Comparison of ENCODE assay signal across 8 mouse cellular contexts in the genomic region with DNA sequence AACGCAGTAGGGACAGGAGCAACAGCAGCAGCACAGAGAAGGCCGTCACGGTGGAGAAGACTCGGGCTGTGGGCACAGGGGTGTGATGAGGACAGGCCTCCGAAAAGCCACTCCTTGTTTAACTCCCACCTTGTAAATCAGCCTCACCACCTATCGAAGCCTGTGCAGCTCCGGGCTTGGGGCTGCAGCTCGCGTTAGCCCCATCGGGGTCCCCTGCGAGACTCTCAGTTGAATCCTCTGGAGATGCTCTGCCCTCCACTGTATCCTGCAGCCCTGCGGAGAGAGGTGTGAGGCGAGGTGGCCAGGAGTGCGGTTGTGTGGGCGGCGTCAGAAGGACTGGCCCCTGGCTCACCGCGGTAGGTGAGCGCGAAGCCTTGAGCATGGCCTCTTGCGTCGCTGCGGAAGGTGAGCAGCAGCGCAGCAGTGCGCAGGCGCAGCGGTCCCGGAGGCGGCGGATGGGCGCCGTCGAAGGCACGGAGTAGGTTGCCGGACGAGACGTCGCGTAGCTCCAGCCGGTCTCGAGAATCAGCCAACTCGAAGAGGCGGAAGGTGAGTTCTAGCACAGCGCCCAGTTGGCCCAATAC. TPM values are rescaled to one million over a fixed set of nuclear protein-coding genes. Genes with fewer than 3 reads are reported as not detected.
DNase-seq lines count a peak whose midpoint lies in the region; ATAC-seq lines count a peak whose summit lies in the region.

No protein-coding gene starts in this region.

- 8% methylated on average over 44 of the region's 44 CpGs for WGBS in forebrain, embryonic 10.5 days
- 4% methylated on average over 44 of the region's 44 CpGs for WGBS in kidney, embryonic 16.5 days
- WGBS in midbrain, embryonic 10.5 days: 6% methylated on average over 44 of the region's 44 CpGs

- peak; percentile 39 to 42 for DNase-seq in lung, adult 18-20 months
- DNase-seq in lung, postnatal 25 days (ENCODE audit: low spot score): no peak
- no peak for DNase-seq in forebrain, embryonic 10.5 days (ENCODE audit: extremely low spot score, low spot score)
- DNase-seq in midbrain, embryonic 10.5 days (ENCODE audit: low spot score): peak; percentile 36
- peak; percentile 47 for DNase-seq in thymus, postnatal 25 days
- no peak for DNase-seq in left cerebral cortex, adult 18-20 months (ENCODE audit: low spot score in 2 of 2)
- no peak for DNase-seq in right cerebral cortex, postnatal 25 days

- peaks cover 8% of the 10 kb centered on the region for H3K36me3 ChIP-seq in forebrain, embryonic 10.5 days (replicated peaks)
- no peaks in the 10 kb centered on the region for H3K36me3 ChIP-seq in kidney, embryonic 16.5 days (ENCODE audit: insufficient read depth, low read length)
- peaks cover 8% of the 10 kb centered on the region for H3K36me3 ChIP-seq in midbrain, embryonic 10.5 days

- H3K9me3 ChIP-seq in forebrain, embryonic 10.5 days: 0 out of 2 replicates have a peak, but pooled peaks cover 7% of the 10 kb centered on the region
- H3K9me3 ChIP-seq in kidney, embryonic 16.5 days (ENCODE audit: low read length): no peaks in the 10 kb centered on the region
- H3K9me3 ChIP-seq in midbrain, embryonic 10.5 days (replicated peaks): 0 out of 2 replicates have a peak, but pooled peaks cover 2% of the 10 kb centered on the region

- peaks cover 99% of the 10 kb centered on the region for H3K27me3 ChIP-seq in forebrain, embryonic 10.5 days (ENCODE audit: poor library complexity, severe bottlenecking)
- peaks cover 64% of the 10 kb centered on the region for H3K27me3 ChIP-seq in kidney, embryonic 16.5 days (ENCODE audit: insufficient read depth, low read length)
- H3K27me3 ChIP-seq in midbrain, embryonic 10.5 days (ENCODE audit: low read depth, poor library complexity, severe bottlenecking): peaks cover 98% of the 10 kb centered on the region

- H3K27ac ChIP-seq in forebrain, embryonic 10.5 days: no peak overlapping the region
- H3K27ac ChIP-seq in kidney, embryonic 16.5 days (ENCODE audit: low read length): no peak overlapping the region
- H3K27ac ChIP-seq in midbrain, embryonic 10.5 days (replicated peaks): no peak overlapping the region

- ATAC-seq in kidney, embryonic 16.5 days (ENCODE audit: low FRiP score, low TSS enrichment): no peak

- H3K4me3 ChIP-seq in forebrain, embryonic 10.5 days: peak overlapping the region; percentile 34
- peak overlapping the region; percentile 20 for H3K4me3 ChIP-seq in kidney, embryonic 16.5 days (ENCODE audit: low read length)
- H3K4me3 ChIP-seq in midbrain, embryonic 10.5 days: peak overlapping the region; percentile 37

- peak overlapping the region; percentile 41 for H3K4me2 ChIP-seq in kidney, embryonic 16.5 days (replicated peaks; ENCODE audit: low read depth, low read length)

- H3K4me1 ChIP-seq in forebrain, embryonic 10.5 days: peaks cover 70% of the 10 kb centered on the region
- peaks cover 53% of the 10 kb centered on the region for H3K4me1 ChIP-seq in kidney, embryonic 16.5 days (ENCODE audit: insufficient read depth, low read length)
- peaks cover 73% of the 10 kb centered on the region for H3K4me1 ChIP-seq in midbrain, embryonic 10.5 days

- no peak overlapping the region; the same call in 1 of the 2 replicates for H3K9ac ChIP-seq in kidney, embryonic 16.5 days (replicated peaks; ENCODE audit: low read length)

RNA-seq across cellular contexts. Expression of a gene that starts 1.6 kb away (rescaled TPM):
- 21.5 and 23.9 TPM in 2 replicates for polyA plus RNA-seq in forebrain, embryonic 10.5 days (2016; fragmentation: Nextera tagmentation; extraction: Ambion mirVana)
- polyA plus RNA-seq in kidney, embryonic 16.5 days (2015; fragmentation: Nextera tagmentation; extraction: Ambion mirVana): 22.9 and 25.4 TPM in 2 replicates
- 27.6 and 36.2 TPM in 2 replicates for polyA plus RNA-seq in midbrain, embryonic 10.5 days (2016; fragmentation: Nextera tagmentation; extraction: Ambion mirVana)
- total RNA-seq in left cerebral cortex, adult 18-20 months (2021): 10 to 100 TPM; 54.6 to 63.9 TPM

RNA-seq across cellular contexts. Expression of a gene that starts 3.3 kb away (rescaled TPM):
- polyA plus RNA-seq in forebrain, embryonic 10.5 days (2016; fragmentation: Nextera tagmentation; extraction: Ambion mirVana): 1.5 and 2.9 TPM in 2 replicates
- polyA plus RNA-seq in kidney, embryonic 16.5 days (2015; fragmentation: Nextera tagmentation; extraction: Ambion mirVana): 0.81 and 1.3 TPM in 2 replicates
- polyA plus RNA-seq in midbrain, embryonic 10.5 days (2016; fragmentation: Nextera tagmentation; extraction: Ambion mirVana): 1.7 and 2.3 TPM in 2 replicates
- total RNA-seq in left cerebral cortex, adult 18-20 months (2021): under 1 TPM; 0.60 to 0.82 TPM

RNA-seq across cellular contexts. Expression of a gene that starts 16.2 kb away (rescaled TPM):
- 63.3 and 64.5 TPM in 2 replicates for polyA plus RNA-seq in forebrain, embryonic 10.5 days (2016; fragmentation: Nextera tagmentation; extraction: Ambion mirVana)
- 53.0 and 56.2 TPM in 2 replicates for polyA plus RNA-seq in kidney, embryonic 16.5 days (2015; fragmentation: Nextera tagmentation; extraction: Ambion mirVana)
- 58.5 and 59.7 TPM in 2 replicates for polyA plus RNA-seq in midbrain, embryonic 10.5 days (2016; fragmentation: Nextera tagmentation; extraction: Ambion mirVana)
- 1 to 10 TPM; 5.3 to 5.4 TPM for total RNA-seq in left cerebral cortex, adult 18-20 months (2021)

RNA-seq across cellular contexts. Expression of a gene that starts 19.7 kb away (rescaled TPM):
- polyA plus RNA-seq in forebrain, embryonic 10.5 days (2016; fragmentation: Nextera tagmentation; extraction: Ambion mirVana): 0.06 TPM in 1 of 2 replicates, not detected in the other
- polyA plus RNA-seq in kidney, embryonic 16.5 days (2015; fragmentation: Nextera tagmentation; extraction: Ambion mirVana): 0.15 and 0.61 TPM in 2 replicates
- not detected in 2 replicates for polyA plus RNA-seq in midbrain, embryonic 10.5 days (2016; fragmentation: Nextera tagmentation; extraction: Ambion mirVana)
- under 1 TPM; 0.16 to 0.19 TPM for total RNA-seq in left cerebral cortex, adult 18-20 months (2021)

RNA-seq across cellular contexts. Expression of a gene that starts 29.1 kb away (rescaled TPM):
- polyA plus RNA-seq in forebrain, embryonic 10.5 days (2016; fragmentation: Nextera tagmentation; extraction: Ambion mirVana): 190 and 197 TPM in 2 replicates
- 101 and 104 TPM in 2 replicates for polyA plus RNA-seq in kidney, embryonic 16.5 days (2015; fragmentation: Nextera tagmentation; extraction: Ambion mirVana)
- polyA plus RNA-seq in midbrain, embryonic 10.5 days (2016; fragmentation: Nextera tagmentation; extraction: Ambion mirVana): 187 and 202 TPM in 2 replicates
- 100 to 1,000 TPM; 459 to 507 TPM for total RNA-seq in left cerebral cortex, adult 18-20 months (2021)

Comparison
In these comparisons a context has a peak if more than half of its experiments do, and no peak if none do; other contexts are left out.
1. DNase-seq: peak in lung, adult 18-20 months (2 of 2), midbrain, embryonic 10.5 days (single experiment) and thymus, postnatal 25 days (single experiment); none in lung, postnatal 25 days (single experiment), forebrain, embryonic 10.5 days (single experiment), left cerebral cortex, adult 18-20 months (0 of 2) and right cerebral cortex, postnatal 25 days (single experiment).
2. Peak in every context shown above with its lines, with median percentiles within 50 percentile points of each other: H3K4me3 ChIP-seq.